Mouse (Mus musculus): ENCODE measurements around the gene Ptpn18.
"Not testable (repeated sequence)": the region's sequence is repeated elsewhere in the genome, so short reads cannot be mapped to it uniquely, and the experiment has no call there.

Gene Ptpn18

GRCm38 (mm10) chr1:34459284-34460060, at the start of gene Ptpn18:
Gene Ptpn18 (plus strand): TSS chr1:34459762.
- DNase-seq (ENCODE audit: low spot score in 2 of 2), result peak; percentile 77 to 87

- DNase-seq (ENCODE audit: low spot score in 2 of 2), result no peak
Observed at GRCm38 (mm10) chr1:34428466-34428865, 31.1 kb upstream of the Ptpn18 start.

GRCm38 (mm10) chr1:34429281-34429680, 30.3 kb upstream of the Ptpn18 start:
- DNase-seq (ENCODE audit: low spot score in 2 of 2), result no peak

GRCm38 (mm10) chr1:34430981-34431380, 28.6 kb upstream of the Ptpn18 start:
- no peak for DNase-seq (ENCODE audit: low spot score in 2 of 2)

GRCm38 (mm10) chr1:34431431-34431830, 28.1 kb upstream of the Ptpn18 start:
- DNase-seq (ENCODE audit: low spot score in 2 of 2), result no peak

GRCm38 (mm10) chr1:34432411-34432775, 27.2 kb upstream of the Ptpn18 start:
- no peak for DNase-seq (ENCODE audit: low spot score in 2 of 2)

GRCm38 (mm10) chr1:34432776-34433481, 26.6 kb upstream of the Ptpn18 start:
- DNase-seq (ENCODE audit: low spot score in 2 of 2), result no peak

- DNase-seq (ENCODE audit: low spot score in 2 of 2), result no peak
Observed at GRCm38 (mm10) chr1:34433891-34434521, 25.6 kb upstream of the Ptpn18 start.

GRCm38 (mm10) chr1:34434660-34435160, 24.9 kb upstream of the Ptpn18 start:
- DNase-seq (ENCODE audit: low spot score in 2 of 2), result peak; percentile 78 to 85

GRCm38 (mm10) chr1:34435371-34436120, 24.0 kb upstream of the Ptpn18 start:
- no peak for DNase-seq (ENCODE audit: low spot score in 2 of 2)

GRCm38 (mm10) chr1:34436374-34436773, 23.2 kb upstream of the Ptpn18 start:
- no peak for DNase-seq (ENCODE audit: low spot score in 2 of 2)

GRCm38 (mm10) chr1:34437366-34437765, 22.2 kb upstream of the Ptpn18 start:
- DNase-seq (ENCODE audit: low spot score in 2 of 2), result not testable (repeated sequence)

- DNase-seq (ENCODE audit: low spot score in 2 of 2), result no peak
Observed at GRCm38 (mm10) chr1:34438381-34439051, 21.0 kb upstream of the Ptpn18 start.

- DNase-seq (ENCODE audit: low spot score in 2 of 2), result peak; percentile 91 to 94
Observed at GRCm38 (mm10) chr1:34439215-34439960, 20.2 kb upstream of the Ptpn18 start, which contains the start of the genes Ccdc115 and Imp4. Gene Ccdc115 (minus strand): TSS chr1:34439672. Gene Imp4 (plus strand): TSS chr1:34439851.

GRCm38 (mm10) chr1:34439961-34440630, 19.5 kb upstream of the Ptpn18 start:
- no peak for DNase-seq (ENCODE audit: low spot score in 2 of 2)

- DNase-seq (ENCODE audit: low spot score in 2 of 2), result no peak
Observed at GRCm38 (mm10) chr1:34443124-34443523, 16.4 kb upstream of the Ptpn18 start.

- DNase-seq (ENCODE audit: low spot score in 2 of 2), result no peak
Observed at GRCm38 (mm10) chr1:34458431-34458830, 1.1 kb upstream of the Ptpn18 start.

GRCm38 (mm10) chr1:34460061-34460441, 489 bp downstream of the Ptpn18 start:
- DNase-seq (ENCODE audit: low spot score in 2 of 2), result no peak

- DNase-seq (ENCODE audit: low spot score in 2 of 2), result peak; percentile 33 to 69
Observed at GRCm38 (mm10) chr1:34462766-34463165, 3.2 kb downstream of the Ptpn18 start.

Data from urinary bladder, postnatal 4 days (tissue).